Mouse (Mus musculus) hindbrain, embryonic 16.5 days (tissue): ENCODE results near the gene Mkln1. TPM values are rescaled to one million over a fixed set of nuclear protein-coding genes. Genes with fewer than 3 reads are reported as not detected.

Source experiments
- ATAC-seq: fragments of 200-750 bp; cut with Nextera tagmentation; 2 replicates; pipeline ENCODE4 v1.8.0; 2017; ENCODE audit warnings: moderate TSS enrichment, moderate library complexity
- H3K27ac ChIP-seq: fragments of 300-500 bp; sonication (generic); 2 replicates; pipeline ENCODE4 v1.5.1; 2014; ENCODE audit warnings: low read depth, mild to moderate bottlenecking, control low read depth, low read length, moderate library complexity
- H3K27me3 ChIP-seq: fragments of 300-500 bp; sonication (generic); replicated peaks from 2 replicates; pipeline ENCODE4 v1.6.1; 2014; ENCODE audit warnings: low read length; ENCODE audit not compliant: control insufficient read depth, insufficient read depth
- H3K36me3 ChIP-seq: fragments of 300-500 bp; sonication (generic); 2 replicates; pipeline ENCODE4 v1.6.1; 2014; ENCODE audit warnings: mild to moderate bottlenecking, low read length, moderate library complexity, mixed read lengths; ENCODE audit not compliant: control insufficient read depth, insufficient read depth
- H3K4me1 ChIP-seq: fragments of 300-500 bp; sonication (generic); 2 replicates; pipeline ENCODE4 v1.6.1; 2014; ENCODE audit warnings: low read depth, low read length; ENCODE audit not compliant: control insufficient read depth, insufficient read depth
- H3K4me2 ChIP-seq: fragments of 300-500 bp; sonication (generic); 2 replicates; pipeline ENCODE4 v1.6.1; 2014; ENCODE audit warnings: mild to moderate bottlenecking, low read length, control low read depth, moderate library complexity
- H3K4me3 ChIP-seq: fragments of 300-500 bp; sonication (generic); 2 replicates; pipeline ENCODE4 v1.5.1; 2014; ENCODE audit warnings: mild to moderate bottlenecking, low read length, control low read depth, moderate library complexity
- H3K9ac ChIP-seq: fragments of 300-500 bp; sonication (generic); 2 replicates; pipeline ENCODE4 v1.6.1; 2014; ENCODE audit warnings: low read depth, mild to moderate bottlenecking, control low read depth, low read length, moderate library complexity
- H3K9me3 ChIP-seq: fragments of 300-500 bp; sonication (generic); 2 replicates; pipeline ENCODE4 v1.6.1; 2014; ENCODE audit warnings: mild to moderate bottlenecking, low read length, moderate library complexity; ENCODE audit not compliant: control insufficient read depth
- WGBS: fragments of 180-500 bp; shearing (Covaris S2); extraction: QIAGEN DNeasy Blood & Tissue Kit; methylation state at CpG from one replicate; pipeline ENCODE4 v1.1.7; 2014; 5-methylcytosine and 5-hydroxymethylcytosine counted together
- polyA plus RNA-seq: library from polyadenylated mRNA; unstranded; fragments of >200 nt; fragmentation: Nextera tagmentation; extraction: Ambion mirVana; gene quantifications from 2 replicates; pipeline ENCODE4 v1.2.1, GENCODE M21; 2015

The Mkln1 gene
- polyA plus RNA-seq, 1 experiment from 2014 or later: 119 TPM

GRCm38 (mm10) chr6:31437264-31437663 lies 38.7 kb downstream of the Mkln1 start:
- no peak for ATAC-seq
- H3K4me3 ChIP-seq: no peak overlapping the region
- peaks cover 10% of the 10 kb centered on the region; the same call in 1 of the 2 replicates for H3K36me3 ChIP-seq
- H3K27me3 ChIP-seq: no peaks in the 10 kb centered on the region
- no peak overlapping the region for H3K9ac ChIP-seq
- H3K9me3 ChIP-seq: no peaks in the 10 kb centered on the region
- WGBS: 91% methylated on average over 2 of the region's 2 CpGs
- no peak overlapping the region for H3K27ac ChIP-seq
- no peak overlapping the region for H3K4me2 ChIP-seq
- no peaks in the 10 kb centered on the region for H3K4me1 ChIP-seq

- 95% methylated on average over 1 of the region's 1 CpGs for WGBS
- H3K9me3 ChIP-seq: no peaks in the 10 kb centered on the region
- no peak for ATAC-seq
- no peaks in the 10 kb centered on the region for H3K4me1 ChIP-seq
- H3K27me3 ChIP-seq: no peaks in the 10 kb centered on the region
- no peak overlapping the region for H3K4me3 ChIP-seq
- no peak overlapping the region for H3K9ac ChIP-seq
- H3K27ac ChIP-seq: no peak overlapping the region
- H3K36me3 ChIP-seq: no peaks in the 10 kb centered on the region
- H3K4me2 ChIP-seq: no peak overlapping the region
These were observed 46.7 kb downstream of the Mkln1 start for GRCm38 (mm10) chr6:31445258-31445657.

GRCm38 (mm10) chr6:31453735-31454134 lies 55.2 kb downstream of the Mkln1 start:
- Histone ChIP-seq H3K9ac (no peak overlapping the region), H3K27me3 (no peaks in the 10 kb centered on the region), H3K27ac (no peak overlapping the region), H3K4me3 (no peak overlapping the region), H3K36me3 (peaks cover 4% of the 10 kb centered on the region; the same call in 1 of the 2 replicates), H3K4me2 (no peak overlapping the region), H3K9me3 (no peaks in the 10 kb centered on the region), H3K4me1 (no peaks in the 10 kb centered on the region)
- ATAC-seq: no peak

- Histone ChIP-seq H3K4me3 (no peak overlapping the region), H3K4me1 (no peaks in the 10 kb centered on the region), H3K27ac (no peak overlapping the region), H3K36me3 (peaks cover 9% of the 10 kb centered on the region), H3K9me3 (no peaks in the 10 kb centered on the region), H3K9ac (no peak overlapping the region), H3K4me2 (no peak overlapping the region), H3K27me3 (no peaks in the 10 kb centered on the region)
- ATAC-seq: no peak
- WGBS: 80% methylated on average over 2 of the region's 2 CpGs
These were observed 56.8 kb downstream of the Mkln1 start for GRCm38 (mm10) chr6:31455376-31455775.

GRCm38 (mm10) chr6:31456988-31457387 lies 58.5 kb downstream of the Mkln1 start:
- ATAC-seq: no peak
- Histone ChIP-seq H3K9me3 (no peaks in the 10 kb centered on the region), H3K27ac (no peak overlapping the region), H3K27me3 (no peaks in the 10 kb centered on the region), H3K36me3 (peaks cover 9% of the 10 kb centered on the region), H3K4me2 (no peak overlapping the region), H3K4me3 (no peak overlapping the region), H3K4me1 (no peaks in the 10 kb centered on the region), H3K9ac (no peak overlapping the region)
- WGBS: 92% methylated on average over 1 of the region's 1 CpGs

GRCm38 (mm10) chr6:31469431-31469830 lies 70.9 kb downstream of the Mkln1 start:
- no peak overlapping the region for H3K9ac ChIP-seq
- H3K4me2 ChIP-seq: no peak overlapping the region
- 96% methylated on average over 6 of the region's 6 CpGs for WGBS
- H3K9me3 ChIP-seq: no peaks in the 10 kb centered on the region
- no peak overlapping the region for H3K27ac ChIP-seq
- peaks cover 12% of the 10 kb centered on the region for H3K36me3 ChIP-seq
- H3K4me3 ChIP-seq: no peak overlapping the region
- H3K27me3 ChIP-seq: no peaks in the 10 kb centered on the region
- no peak for ATAC-seq
- no peaks in the 10 kb centered on the region for H3K4me1 ChIP-seq

GRCm38 (mm10) chr6:31478221-31478620 lies 79.7 kb downstream of the Mkln1 start:
- 69% methylated on average over 4 of the region's 4 CpGs for WGBS
- Histone ChIP-seq H3K4me1 (no peaks in the 10 kb centered on the region), H3K27me3 (no peaks in the 10 kb centered on the region), H3K36me3 (peaks cover 7% of the 10 kb centered on the region), H3K4me3 (no peak overlapping the region), H3K27ac (no peak overlapping the region), H3K9me3 (no peaks in the 10 kb centered on the region), H3K4me2 (no peak overlapping the region), H3K9ac (no peak overlapping the region)
- no peak for ATAC-seq

- Histone ChIP-seq H3K9ac (no peak overlapping the region), H3K4me3 (no peak overlapping the region), H3K27me3 (no peaks in the 10 kb centered on the region), H3K4me2 (no peak overlapping the region), H3K36me3 (peaks cover 4% of the 10 kb centered on the region; the same call in 1 of the 2 replicates), H3K9me3 (no peaks in the 10 kb centered on the region), H3K4me1 (no peaks in the 10 kb centered on the region), H3K27ac (no peak overlapping the region)
- ATAC-seq: no peak
- 84% methylated on average over 4 of the region's 4 CpGs for WGBS
These were observed 81.5 kb downstream of the Mkln1 start for GRCm38 (mm10) chr6:31480008-31480407.

GRCm38 (mm10) chr6:31486601-31487000 lies 88.1 kb downstream of the Mkln1 start:
- H3K9ac ChIP-seq: no peak overlapping the region
- no peak overlapping the region for H3K4me3 ChIP-seq
- no peaks in the 10 kb centered on the region for H3K27me3 ChIP-seq
- no peaks in the 10 kb centered on the region for H3K9me3 ChIP-seq
- H3K4me2 ChIP-seq: no peak overlapping the region
- H3K36me3 ChIP-seq: peaks cover 2% of the 10 kb centered on the region; the same call in 1 of the 2 replicates
- ATAC-seq: no peak
- WGBS: 95% methylated on average over 2 of the region's 2 CpGs
- H3K27ac ChIP-seq: no peak overlapping the region
- H3K4me1 ChIP-seq: no peaks in the 10 kb centered on the region

GRCm38 (mm10) chr6:31489950-31490349 lies 91.4 kb downstream of the Mkln1 start:
- H3K4me1 ChIP-seq: no peaks in the 10 kb centered on the region
- no peak overlapping the region for H3K4me3 ChIP-seq
- H3K27me3 ChIP-seq: no peaks in the 10 kb centered on the region
- H3K27ac ChIP-seq: no peak overlapping the region
- H3K4me2 ChIP-seq: no peak overlapping the region
- ATAC-seq: no peak
- WGBS: 94% methylated on average over 7 of the region's 7 CpGs
- H3K9ac ChIP-seq: no peak overlapping the region
- peaks cover 2% of the 10 kb centered on the region; the same call in 1 of the 2 replicates for H3K36me3 ChIP-seq
- no peaks in the 10 kb centered on the region for H3K9me3 ChIP-seq
